Mouse (Mus musculus) neural tube, embryonic 13.5 days (tissue): ENCODE measurements around the gene Vbp1. TPM values are rescaled to one million over a fixed set of nuclear protein-coding genes. Genes with fewer than 3 reads are reported as not detected.
"Not testable (repeated sequence)": the region's sequence is repeated elsewhere in the genome, so short reads cannot be mapped to it uniquely, and the experiment has no call there.

Experiments used
- ATAC-seq: fragments of 200-750 bp; cut with Nextera tagmentation; 2 replicates; pipeline ENCODE4 v1.8.0; 2017; ENCODE audit warnings: low read depth, mild to moderate bottlenecking, moderate TSS enrichment, moderate library complexity
- H3K27ac ChIP-seq: fragments of 300-500 bp; sonication (generic); replicated peaks from 2 replicates; pipeline ENCODE4 v1.5.1; 2015; ENCODE audit warnings: moderate library complexity, mild to moderate bottlenecking, inconsistent platforms
- H3K27me3 ChIP-seq: fragments of 300-500 bp; sonication (generic); 2 replicates; pipeline ENCODE4 v1.6.1; 2015; ENCODE audit warnings: mild to moderate bottlenecking, inconsistent platforms
- H3K36me3 ChIP-seq: fragments of 300-500 bp; sonication (generic); 2 replicates; pipeline ENCODE4 v1.6.1; 2015; ENCODE audit warnings: mild to moderate bottlenecking, inconsistent platforms
- H3K4me1 ChIP-seq: fragments of 300-500 bp; sonication (generic); replicated peaks from 2 replicates; pipeline ENCODE4 v1.6.1; 2015; ENCODE audit warnings: inconsistent platforms
- H3K4me2 ChIP-seq: fragments of 300-500 bp; sonication (generic); 2 replicates; pipeline ENCODE4 v1.6.1; 2015; ENCODE audit warnings: inconsistent platforms, mild to moderate bottlenecking, moderate library complexity
- H3K4me3 ChIP-seq: fragments of 300-500 bp; sonication (generic); 2 replicates; pipeline ENCODE4 v1.5.1; 2015; ENCODE audit warnings: mild to moderate bottlenecking, inconsistent platforms
- H3K9ac ChIP-seq: fragments of 300-500 bp; sonication (generic); 2 replicates; pipeline ENCODE4 v1.6.1; 2015; ENCODE audit warnings: moderate library complexity, mild to moderate bottlenecking, inconsistent platforms
- H3K9me3 ChIP-seq: fragments of 300-500 bp; sonication (generic); 2 replicates; pipeline ENCODE4 v1.6.1; 2016; ENCODE audit warnings: inconsistent platforms
- WGBS: fragments of 180-500 bp; shearing (Covaris S2); methylation state at CpG from one replicate; pipeline ENCODE4 v1.1.7; 2015; 5-methylcytosine and 5-hydroxymethylcytosine counted together
- polyA plus RNA-seq: library from polyadenylated mRNA; unstranded; fragments of >200 nt; fragmentation: Nextera tagmentation; extraction: Ambion mirVana; gene quantifications from 2 replicates; pipeline ENCODE4 v1.2.1, GENCODE M21; 2015

Vbp1 gene
- polyA plus RNA-seq, result 361 and 368 TPM in 2 replicates

GRCm38 (mm10) chrX:75514179-75514972, at the start of gene Vbp1:
Gene Vbp1 (plus strand): TSS chrX:75514299.
- peak within 1 kb of the TSS; percentile 57 for H3K4me3 ChIP-seq
- peak within 1 kb of the TSS; percentile 92 for H3K27ac ChIP-seq
- no peaks in the 10 kb centered on the region for H3K27me3 ChIP-seq
- peak; percentile 100 for ATAC-seq
- H3K4me2 ChIP-seq, result peak within 1 kb of the TSS; percentile 48
- no peaks in the 10 kb centered on the region for H3K9me3 ChIP-seq
- peak within 1 kb of the TSS; percentile 79 for H3K9ac ChIP-seq
- 16% methylated on average over 37 of the region's 37 CpGs for WGBS
- peaks cover 9% of the 10 kb centered on the region for H3K4me1 ChIP-seq
- no peaks in the 10 kb centered on the region for H3K36me3 ChIP-seq

GRCm38 (mm10) chrX:75475182-75475644, 38.9 kb upstream of the Vbp1 start:
- Histone ChIP-seq H3K4me3 (peak overlapping the region; percentile 43), H3K27ac (peak overlapping the region; percentile 69), H3K4me2 (peak overlapping the region; percentile 46), H3K9ac (peak overlapping the region; percentile 64)
- 12% methylated on average over 37 of the region's 37 CpGs for WGBS
- not testable (repeated sequence) for H3K27me3 ChIP-seq, H3K4me1 ChIP-seq, H3K36me3 ChIP-seq, H3K9me3 ChIP-seq
- peak; percentile 97 for ATAC-seq

GRCm38 (mm10) chrX:75489886-75490285, 24.2 kb upstream of the Vbp1 start:
- H3K27ac ChIP-seq, result no peak overlapping the region
- 88% methylated on average over 1 of the region's 1 CpGs for WGBS
- no peak overlapping the region for H3K9ac ChIP-seq
- H3K36me3 ChIP-seq, result no peaks in the 10 kb centered on the region
- no peaks in the 10 kb centered on the region for H3K27me3 ChIP-seq
- no peaks in the 10 kb centered on the region for H3K9me3 ChIP-seq
- H3K4me2 ChIP-seq, result no peak overlapping the region
- no peaks in the 10 kb centered on the region for H3K4me1 ChIP-seq
- H3K4me3 ChIP-seq, result no peak overlapping the region
- ATAC-seq, result no peak

GRCm38 (mm10) chrX:75513787-75514178, 316 bp upstream of the Vbp1 start:
- peak; percentile 48 for ATAC-seq
- peak overlapping the region; percentile 48 for H3K4me2 ChIP-seq
- 0 out of 2 replicates have a peak overlapping the region, but pooled peaks have one; percentile 22 for H3K9ac ChIP-seq
- no peaks in the 10 kb centered on the region for H3K9me3 ChIP-seq
- H3K36me3 ChIP-seq, result no peaks in the 10 kb centered on the region
- H3K4me1 ChIP-seq, result peaks cover 9% of the 10 kb centered on the region
- 28% methylated on average over 3 of the region's 3 CpGs for WGBS
- H3K27me3 ChIP-seq, result no peaks in the 10 kb centered on the region
- no peak overlapping the region for H3K27ac ChIP-seq
- no peak overlapping the region; the same call in 1 of the 2 replicates for H3K4me3 ChIP-seq

- WGBS, result 15% methylated on average over 41 of the region's 41 CpGs
- Histone ChIP-seq H3K4me1 (0 out of 2 replicates have a peak, but pooled peaks cover 2% of the 10 kb centered on the region), H3K9ac (peak within 1 kb of the TSS; percentile 78), H3K27ac (peak within 1 kb of the TSS; percentile 93), H3K27me3 (no peaks in the 10 kb centered on the region), H3K4me3 (peak within 1 kb of the TSS; percentile 57), H3K36me3 (peaks cover 6% of the 10 kb centered on the region; the same call in 1 of the 2 replicates), H3K9me3 (no peaks in the 10 kb centered on the region), H3K4me2 (peak within 1 kb of the TSS; percentile 53)
- peak; percentile 98 for ATAC-seq
These were observed 63.7 kb downstream of the Vbp1 start, which contains the start of gene Rab39b for GRCm38 (mm10) chrX:75577582-75578324. Gene Rab39b (minus strand): TSS chrX:75578231.

GRCm38 (mm10) chrX:75578539-75578938, 64.4 kb downstream of the Vbp1 start:
- no peak overlapping the region for H3K9ac ChIP-seq
- no peaks in the 10 kb centered on the region for H3K27me3 ChIP-seq
- H3K4me3 ChIP-seq, result no peak overlapping the region
- peaks cover 6% of the 10 kb centered on the region; the same call in 1 of the 2 replicates for H3K36me3 ChIP-seq
- 80% methylated on average over 2 of the region's 2 CpGs for WGBS
- H3K9me3 ChIP-seq, result no peaks in the 10 kb centered on the region
- no peak for ATAC-seq
- H3K4me2 ChIP-seq, result no peak overlapping the region
- 0 out of 2 replicates have a peak, but pooled peaks cover 2% of the 10 kb centered on the region for H3K4me1 ChIP-seq
- H3K27ac ChIP-seq, result no peak overlapping the region

Other genes with a start within 250 kb of the Vbp1 start
- gene Fundc2, start 131.9 kb upstream of the Vbp1 start, polyA plus RNA-seq, result 31.1 TPM in 2 replicates
- 1.0 TPM in 2 replicates for gene F8, start 131.7 kb upstream of the Vbp1 start, polyA plus RNA-seq
- gene Cmc4, start 97.7 kb upstream of the Vbp1 start, polyA plus RNA-seq, result 21.7 and 25.1 TPM in 2 replicates
- gene Mtcp1, start 97.7 kb upstream of the Vbp1 start, polyA plus RNA-seq, result 4.9 and 5.8 TPM in 2 replicates
- 55.0 and 62.6 TPM in 2 replicates for gene Brcc3, start 97.7 kb upstream of the Vbp1 start, polyA plus RNA-seq
- gene Rab39b, start 63.9 kb downstream of the Vbp1 start, polyA plus RNA-seq, result 26.1 and 26.3 TPM in 2 replicates